Mouse (Mus musculus): ENCODE measurements around the gene AA986860. TPM values are rescaled to one million over a fixed set of nuclear protein-coding genes. Genes with fewer than 3 reads are reported as not detected.

AA986860 gene
- polyA plus RNA-seq, 1 experiment from 2014 or later, result 47.7 TPM

DNA sequence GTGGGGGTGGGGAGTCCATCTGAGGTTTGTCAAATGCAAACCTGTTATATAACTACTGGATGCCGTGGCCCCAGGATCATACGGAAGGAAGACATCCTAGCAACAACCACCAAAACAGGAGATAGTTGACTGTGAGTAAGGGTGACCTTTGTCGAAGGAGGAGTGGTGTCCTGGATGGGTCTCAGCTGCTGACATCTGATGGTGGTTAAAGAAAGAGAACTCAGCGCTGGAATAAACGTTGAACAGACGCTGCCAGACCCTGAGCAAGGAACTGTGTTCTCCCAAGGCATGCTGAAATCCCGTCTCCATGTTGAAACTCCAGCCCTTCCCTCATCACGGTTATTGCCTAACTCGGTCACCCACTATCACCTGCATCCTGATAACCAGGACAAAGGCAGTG is 27.9 kb downstream of the AA986860 start:
- 64% methylated on average over 9 of the region's 9 CpGs for WGBS
- TF ChIP-seq CTCF (IDR thresholded peaks at IDR 0.05; ENCODE audit: low read depth) (no peak), EP300 (optimal IDR thresholded peaks at IDR 0.05) (no peak)
- H3K27ac ChIP-seq (replicated peaks), result no peak overlapping the region

DNA sequence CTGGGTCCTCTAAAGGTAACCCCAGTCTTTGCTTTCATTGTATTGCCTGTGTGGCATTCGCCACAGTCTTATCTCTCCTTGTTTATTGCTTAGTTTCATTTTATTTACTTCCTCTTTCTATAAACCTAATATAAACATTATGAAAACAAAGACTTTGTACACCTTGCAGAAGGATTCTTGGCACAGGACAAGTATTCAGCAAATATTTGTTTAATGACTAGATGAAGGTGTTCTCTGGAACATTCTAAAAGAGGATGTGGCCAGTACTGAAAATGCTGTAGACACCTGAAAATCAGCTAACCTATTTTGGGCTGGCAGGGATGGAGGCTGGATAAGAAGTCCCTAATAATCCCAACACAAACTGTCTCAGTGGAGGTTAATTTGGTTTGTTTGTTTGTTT is 29.8 kb downstream of the AA986860 start:
- Histone ChIP-seq H3K4me2 (replicated peaks; ENCODE audit: low read depth) (no peak overlapping the region), H3K27me3 (ENCODE audit: control insufficient read depth, insufficient read depth, low read length) (no peaks in the 10 kb centered on the region), H3K9me3 (ENCODE audit: control insufficient read depth, low read length) (no peaks in the 10 kb centered on the region), H3K4me3 (ENCODE audit: low read depth, low read length) (no peak overlapping the region), H3K36me3 (ENCODE audit: control insufficient read depth, insufficient read depth, low read length) (no peaks in the 10 kb centered on the region), H3K9ac (ENCODE audit: low read length) (no peak overlapping the region), H3K4me1 (replicated peaks; ENCODE audit: control insufficient read depth, insufficient read depth) (no peaks in the 10 kb centered on the region; the same call in 1 of the 2 replicates), H3K27ac (replicated peaks) (peak overlapping the region; percentile 67)
- peak; percentile 46 for ATAC-seq (ENCODE audit: low FRiP score, low TSS enrichment)
- no peak for DNase-seq (ENCODE audit: low spot score)
- TF ChIP-seq EP300 (optimal IDR thresholded peaks at IDR 0.05) (no peak), CTCF (IDR thresholded peaks at IDR 0.05; ENCODE audit: low read depth) (no peak)
- WGBS, result 39% methylated on average over 1 of the region's 1 CpGs

More for the DNA sequence above, 27.9 kb downstream of the AA986860 start:
- Histone ChIP-seq H3K36me3 (ENCODE audit: control insufficient read depth, insufficient read depth, low read length) (no peaks in the 10 kb centered on the region), H3K4me3 (ENCODE audit: low read depth, low read length) (no peak overlapping the region), H3K9ac (ENCODE audit: low read length) (no peak overlapping the region), H3K27me3 (ENCODE audit: control insufficient read depth, insufficient read depth, low read length) (no peaks in the 10 kb centered on the region), H3K4me1 (replicated peaks; ENCODE audit: control insufficient read depth, insufficient read depth) (no peaks in the 10 kb centered on the region; the same call in 1 of the 2 replicates), H3K9me3 (ENCODE audit: control insufficient read depth, low read length) (no peaks in the 10 kb centered on the region), H3K4me2 (replicated peaks; ENCODE audit: low read depth) (no peak overlapping the region)
- ATAC-seq (ENCODE audit: low FRiP score, low TSS enrichment) (no peak), DNase-seq (ENCODE audit: low spot score) (no peak)

DNA sequence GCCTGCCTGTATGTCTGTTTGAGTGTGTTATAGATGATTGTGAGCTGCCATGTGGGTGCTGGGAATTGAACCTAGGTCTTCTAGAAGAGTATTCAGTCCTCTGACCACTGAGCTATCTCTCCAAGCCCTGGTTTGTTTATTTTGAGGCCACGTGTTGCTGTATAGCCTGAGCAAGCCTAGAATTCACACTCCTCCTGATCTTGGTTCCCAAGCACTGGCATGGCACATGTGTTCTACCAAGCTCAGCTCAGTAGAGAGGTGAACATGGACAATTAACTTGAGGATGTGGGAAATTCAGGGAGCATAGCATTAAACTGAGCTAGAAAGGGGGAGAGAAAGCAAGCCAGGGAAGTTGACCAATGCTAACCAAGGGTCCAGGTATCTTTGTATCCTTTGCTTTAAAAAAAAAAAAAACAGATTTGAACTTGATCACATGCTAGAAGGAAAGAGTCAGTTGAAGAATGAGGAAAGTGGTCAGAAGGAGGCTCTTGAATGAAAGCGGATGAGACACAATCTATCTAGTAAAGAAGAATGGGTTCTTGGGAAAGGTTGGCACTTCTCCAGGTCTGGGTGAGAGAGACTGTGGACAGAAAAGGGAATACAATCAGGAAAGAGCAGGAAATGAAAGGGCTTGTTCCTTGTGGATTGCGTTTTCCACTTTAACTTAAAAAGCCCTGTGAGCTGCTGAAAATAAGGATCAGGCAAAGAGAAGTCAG is 30.4 kb downstream of the AA986860 start:
- Histone ChIP-seq H3K36me3 (ENCODE audit: control insufficient read depth, insufficient read depth, low read length) (no peaks in the 10 kb centered on the region), H3K9me3 (ENCODE audit: control insufficient read depth, low read length) (no peaks in the 10 kb centered on the region), H3K4me2 (replicated peaks; ENCODE audit: low read depth) (no peak overlapping the region), H3K9ac (ENCODE audit: low read length) (no peak overlapping the region), H3K27ac (replicated peaks) (peak overlapping the region; percentile 20; the same call in 1 of the 2 replicates), H3K4me1 (replicated peaks; ENCODE audit: control insufficient read depth, insufficient read depth) (no peaks in the 10 kb centered on the region; the same call in 1 of the 2 replicates), H3K4me3 (ENCODE audit: low read depth, low read length) (no peak overlapping the region), H3K27me3 (ENCODE audit: control insufficient read depth, insufficient read depth, low read length) (no peaks in the 10 kb centered on the region)
- ATAC-seq (ENCODE audit: low FRiP score, low TSS enrichment), result no peak
- DNase-seq (ENCODE audit: low spot score), result no peak
- 65% methylated on average over 3 of the region's 3 CpGs for WGBS
- TF ChIP-seq EP300 (optimal IDR thresholded peaks at IDR 0.05), result no peak

DNA sequence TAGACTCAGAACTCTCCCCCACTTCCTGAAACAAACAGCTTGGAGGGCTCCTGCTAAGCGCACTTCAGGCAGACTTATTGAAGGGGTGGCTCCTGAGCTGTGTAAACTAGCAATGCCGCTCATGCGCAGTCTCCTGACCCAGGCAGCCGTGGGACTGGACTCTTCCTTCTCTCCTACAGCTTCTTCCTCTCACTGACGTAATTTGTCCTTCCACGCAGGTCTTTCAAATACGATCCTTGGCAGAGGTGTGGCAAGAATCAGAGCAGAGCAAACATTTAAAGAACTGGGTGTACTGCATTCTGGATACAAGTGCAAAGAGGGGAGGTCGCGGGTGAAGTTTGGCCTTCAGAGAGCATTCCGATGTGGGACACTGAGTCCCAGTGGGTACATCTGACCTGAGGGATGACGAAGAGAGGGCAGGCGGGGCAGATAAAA is 32.3 kb downstream of the AA986860 start:
- 51% methylated on average over 12 of the region's 12 CpGs for WGBS
- H3K9me3 ChIP-seq (ENCODE audit: control insufficient read depth, low read length), result no peaks in the 10 kb centered on the region
- H3K9ac ChIP-seq (ENCODE audit: low read length), result 0 out of 2 replicates have a peak overlapping the region, but pooled peaks have one; percentile 0
- peak; percentile 91 for DNase-seq (ENCODE audit: low spot score)
- TF ChIP-seq EP300 (optimal IDR thresholded peaks at IDR 0.05), result peak; percentile 68
- TF ChIP-seq CTCF (IDR thresholded peaks at IDR 0.05; ENCODE audit: low read depth), result no peak
- H3K4me1 ChIP-seq (replicated peaks; ENCODE audit: control insufficient read depth, insufficient read depth), result no peaks in the 10 kb centered on the region; the same call in 1 of the 2 replicates
- ATAC-seq (ENCODE audit: low FRiP score, low TSS enrichment), result peak; percentile 96
- no peaks in the 10 kb centered on the region for H3K27me3 ChIP-seq (ENCODE audit: control insufficient read depth, insufficient read depth, low read length)
- H3K4me3 ChIP-seq (ENCODE audit: low read depth, low read length), result no peak overlapping the region
- H3K36me3 ChIP-seq (ENCODE audit: control insufficient read depth, insufficient read depth, low read length), result no peaks in the 10 kb centered on the region
- H3K27ac ChIP-seq (replicated peaks), result peak overlapping the region; percentile 79
- no peak overlapping the region for H3K4me2 ChIP-seq (replicated peaks; ENCODE audit: low read depth)

DNA sequence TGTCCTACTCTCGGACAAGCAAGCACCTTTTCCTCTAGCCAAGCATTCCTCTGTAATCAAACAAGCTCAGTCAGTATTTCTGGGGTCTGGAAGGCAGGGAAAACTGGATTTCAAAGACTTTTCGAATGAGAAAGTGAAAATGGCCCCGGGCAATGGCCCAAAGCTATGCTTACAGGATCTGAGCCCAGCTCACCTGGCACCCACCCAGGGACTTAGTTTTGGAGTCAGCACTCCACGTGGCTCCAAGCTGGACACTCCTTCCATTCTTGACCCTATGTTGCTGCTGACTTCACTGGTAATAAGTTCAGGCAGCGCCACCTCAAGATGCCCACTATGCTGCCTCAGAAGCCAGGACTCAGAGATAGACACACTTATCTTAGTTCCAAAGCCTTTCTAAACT is 35.3 kb downstream of the AA986860 start:
- H3K27me3 ChIP-seq (ENCODE audit: control insufficient read depth, insufficient read depth, low read length), result no peaks in the 10 kb centered on the region
- no peaks in the 10 kb centered on the region for H3K9me3 ChIP-seq (ENCODE audit: control insufficient read depth, low read length)
- TF ChIP-seq CTCF (IDR thresholded peaks at IDR 0.05; ENCODE audit: low read depth) (no peak), EP300 (optimal IDR thresholded peaks at IDR 0.05) (no peak)
- no peak overlapping the region for H3K27ac ChIP-seq (replicated peaks)
- no peak overlapping the region for H3K4me2 ChIP-seq (replicated peaks; ENCODE audit: low read depth)
- DNase-seq (ENCODE audit: low spot score) (no peak), ATAC-seq (ENCODE audit: low FRiP score, low TSS enrichment) (no peak)
- no peaks in the 10 kb centered on the region; the same call in 1 of the 2 replicates for H3K4me1 ChIP-seq (replicated peaks; ENCODE audit: control insufficient read depth, insufficient read depth)
- H3K9ac ChIP-seq (ENCODE audit: low read length), result no peak overlapping the region
- no peaks in the 10 kb centered on the region for H3K36me3 ChIP-seq (ENCODE audit: control insufficient read depth, insufficient read depth, low read length)
- 71% methylated on average over 5 of the region's 5 CpGs for WGBS
- no peak overlapping the region for H3K4me3 ChIP-seq (ENCODE audit: low read depth, low read length)

DNA sequence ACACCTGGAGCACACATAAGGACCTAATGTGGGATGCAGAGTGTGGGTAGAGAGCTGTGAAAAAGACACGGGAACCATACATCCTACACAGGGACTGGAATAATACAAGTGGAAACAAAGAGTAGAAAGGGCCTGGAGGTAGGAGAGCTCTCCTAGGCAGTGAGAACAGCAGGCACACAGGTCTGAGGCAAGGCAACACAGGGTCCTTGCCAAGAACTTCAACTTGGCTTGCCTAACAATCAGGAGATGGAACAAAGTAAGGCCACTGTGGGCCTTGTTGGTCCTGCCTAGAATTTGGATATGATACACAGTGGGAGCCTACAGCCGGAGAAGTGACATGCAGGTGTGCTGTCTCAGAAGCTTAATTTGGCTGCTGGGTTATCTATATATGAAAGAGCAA is 38.1 kb downstream of the AA986860 start:
- H3K9me3 ChIP-seq (ENCODE audit: control insufficient read depth, low read length), result no peaks in the 10 kb centered on the region
- H3K27ac ChIP-seq (replicated peaks), result peak overlapping the region; percentile 78
- H3K4me2 ChIP-seq (replicated peaks; ENCODE audit: low read depth), result no peak overlapping the region
- ATAC-seq (ENCODE audit: low FRiP score, low TSS enrichment) (no peak), DNase-seq (ENCODE audit: low spot score) (no peak)
- 66% methylated on average over 2 of the region's 2 CpGs for WGBS
- TF ChIP-seq CTCF (IDR thresholded peaks at IDR 0.05; ENCODE audit: low read depth), result no peak
- no peak for TF ChIP-seq EP300 (optimal IDR thresholded peaks at IDR 0.05)
- no peak overlapping the region for H3K9ac ChIP-seq (ENCODE audit: low read length)
- no peaks in the 10 kb centered on the region for H3K36me3 ChIP-seq (ENCODE audit: control insufficient read depth, insufficient read depth, low read length)
- H3K27me3 ChIP-seq (ENCODE audit: control insufficient read depth, insufficient read depth, low read length), result no peaks in the 10 kb centered on the region
- H3K4me3 ChIP-seq (ENCODE audit: low read depth, low read length), result no peak overlapping the region
- no peaks in the 10 kb centered on the region for H3K4me1 ChIP-seq (replicated peaks; ENCODE audit: control insufficient read depth, insufficient read depth)
